Mouse (Mus musculus): Measurements from ENCODE around the gene Crtac1.

Gene Crtac1

GRCm38 (mm10) chr19:42279611-42280010 lies 152.0 kb downstream of the Crtac1 start:
- DNase-seq (ENCODE audit: low read depth) = no peak

GRCm38 (mm10) chr19:42278461-42278860 lies 153.1 kb downstream of the Crtac1 start:
- DNase-seq (ENCODE audit: low read depth) = no peak

- DNase-seq (ENCODE audit: low read depth) = no peak
These were observed 154.3 kb downstream of the Crtac1 start for GRCm38 (mm10) chr19:42277288-42277687.

GRCm38 (mm10) chr19:42272003-42272963 lies 159.3 kb downstream of the Crtac1 start:
- DNase-seq (ENCODE audit: low read depth) = peak; percentile 51

- no peak for DNase-seq (ENCODE audit: low read depth)
These were observed 160.4 kb downstream of the Crtac1 start for GRCm38 (mm10) chr19:42271182-42271581.

- DNase-seq (ENCODE audit: low read depth) = no peak
These were observed 161.5 kb downstream of the Crtac1 start for GRCm38 (mm10) chr19:42270119-42270518.

- no peak for DNase-seq (ENCODE audit: low read depth)
These were observed 163.2 kb downstream of the Crtac1 start for GRCm38 (mm10) chr19:42268337-42268736.

GRCm38 (mm10) chr19:42263524-42263923 lies 168.1 kb downstream of the Crtac1 start:
- DNase-seq (ENCODE audit: low read depth) = no peak

GRCm38 (mm10) chr19:42260486-42260885 lies 171.1 kb downstream of the Crtac1 start:
- DNase-seq (ENCODE audit: low read depth) = no peak

- no peak for DNase-seq (ENCODE audit: low read depth)
These were observed 173.0 kb downstream of the Crtac1 start for GRCm38 (mm10) chr19:42258596-42258995.

GRCm38 (mm10) chr19:42258031-42258430 lies 173.6 kb downstream of the Crtac1 start:
- DNase-seq (ENCODE audit: low read depth) = no peak

- DNase-seq (ENCODE audit: low read depth) = no peak
These were observed 174.3 kb downstream of the Crtac1 start for GRCm38 (mm10) chr19:42257241-42257635.

GRCm38 (mm10) chr19:42256611-42257240 lies 174.9 kb downstream of the Crtac1 start:
- no peak for DNase-seq (ENCODE audit: low read depth)

- peak; percentile 46 for DNase-seq (ENCODE audit: low read depth)
These were observed 175.6 kb downstream of the Crtac1 start for GRCm38 (mm10) chr19:42255784-42256610.

- no peak for DNase-seq (ENCODE audit: low read depth)
These were observed 176.2 kb downstream of the Crtac1 start for GRCm38 (mm10) chr19:42255438-42255783.

- DNase-seq (ENCODE audit: low read depth) = no peak
These were observed 181.3 kb downstream of the Crtac1 start for GRCm38 (mm10) chr19:42249976-42250914.

- DNase-seq (ENCODE audit: low read depth) = no peak
These were observed 184.1 kb downstream of the Crtac1 start, which contains the start of gene Golga7b for GRCm38 (mm10) chr19:42247519-42247918. Gene Golga7b (plus strand): TSS chr19:42247574.

- DNase-seq (ENCODE audit: low read depth) = no peak
These were observed 185.0 kb downstream of the Crtac1 start for GRCm38 (mm10) chr19:42246626-42247025.

GRCm38 (mm10) chr19:42243401-42243800 lies 188.2 kb downstream of the Crtac1 start:
- no peak for DNase-seq (ENCODE audit: low read depth)

- DNase-seq (ENCODE audit: low read depth) = no peak
These were observed 190.7 kb downstream of the Crtac1 start for GRCm38 (mm10) chr19:42240881-42241280.

GRCm38 (mm10) chr19:42238341-42238715 lies 193.3 kb downstream of the Crtac1 start:
- DNase-seq (ENCODE audit: low read depth) = no peak

Measured in c-Kit-positive CD71-positive TER-119-negative erythroid progenitor cells, embryonic 14.5 days (primary cell).